Mouse (Mus musculus): Measurements from ENCODE around the gene Slc4a1.
"Not testable (repeated sequence)": the region's sequence is repeated elsewhere in the genome, so short reads cannot be mapped to it uniquely, and the experiment has no call there.

Slc4a1 gene

GRCm38 (mm10) chr11:102398007-102398825 lies 32.2 kb upstream of the Slc4a1 start:
- DNase-seq (ENCODE audit: low spot score), result no peak

DNA sequence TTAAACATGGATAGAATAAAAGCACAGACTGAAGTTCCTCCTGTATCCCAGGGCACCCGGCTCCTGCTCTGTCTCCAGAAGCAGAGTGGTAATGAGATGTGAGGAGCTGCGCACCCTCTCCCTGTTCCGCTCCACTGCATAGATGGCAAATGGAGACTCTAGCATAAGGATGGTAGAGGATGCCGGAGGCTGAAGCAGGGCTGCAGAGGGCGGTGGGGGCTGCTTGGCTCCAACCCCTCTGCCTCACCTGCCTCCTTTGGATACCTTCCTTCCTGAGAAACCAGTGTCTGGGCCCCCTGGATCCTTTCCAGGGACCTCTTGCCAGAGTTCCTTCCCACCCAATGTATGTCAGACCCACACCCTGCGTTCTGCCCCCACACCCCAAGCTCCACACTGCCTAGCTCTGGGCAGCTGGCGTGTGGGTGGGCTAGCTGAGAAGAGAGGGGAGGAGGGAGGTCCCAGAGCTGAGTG lies 30.7 kb upstream of the Slc4a1 start:
- no peak for DNase-seq (ENCODE audit: low spot score)

- no peak for DNase-seq (ENCODE audit: low spot score)
These were observed 30.3 kb upstream of the Slc4a1 start for GRCm38 (mm10) chr11:102396263-102396662.

GRCm38 (mm10) chr11:102395250-102395649 lies 29.2 kb upstream of the Slc4a1 start:
- no peak for DNase-seq (ENCODE audit: low spot score)

DNA sequence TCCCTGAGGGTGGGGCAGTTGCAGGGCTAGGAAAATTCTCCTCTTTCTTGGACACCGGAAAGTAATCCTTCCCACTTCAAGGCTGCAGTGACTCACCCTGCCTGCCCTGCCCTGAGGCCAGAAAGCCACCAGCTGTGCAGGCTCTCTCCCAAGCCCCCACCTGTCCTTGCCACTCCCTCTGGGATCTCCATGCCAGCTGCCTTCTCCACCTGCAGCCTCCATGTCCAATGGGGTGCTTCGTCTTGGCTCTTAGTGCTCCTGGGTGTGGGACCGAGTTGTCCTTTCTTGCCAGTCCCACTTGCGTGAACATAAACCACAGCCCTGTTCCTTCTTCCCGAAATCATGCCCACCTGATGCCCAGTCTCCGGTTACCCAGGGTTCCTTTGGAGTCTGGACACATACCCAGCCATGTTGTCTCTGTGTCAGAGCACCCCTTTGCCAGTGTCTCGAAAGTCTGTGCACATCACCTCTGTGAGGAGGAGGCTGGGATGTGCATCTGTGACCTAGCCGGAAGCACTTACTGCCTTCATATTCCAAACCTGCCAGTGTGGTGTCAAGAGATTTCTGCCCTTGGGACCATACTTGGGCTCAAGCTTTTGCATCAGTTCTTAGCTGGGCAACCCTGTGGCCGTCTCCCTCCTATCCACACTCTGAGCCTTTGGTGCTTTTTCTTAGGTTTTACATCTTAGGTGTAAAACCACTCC lies 28.6 kb upstream of the Slc4a1 start:
- no peak for DNase-seq (ENCODE audit: low spot score)

DNA sequence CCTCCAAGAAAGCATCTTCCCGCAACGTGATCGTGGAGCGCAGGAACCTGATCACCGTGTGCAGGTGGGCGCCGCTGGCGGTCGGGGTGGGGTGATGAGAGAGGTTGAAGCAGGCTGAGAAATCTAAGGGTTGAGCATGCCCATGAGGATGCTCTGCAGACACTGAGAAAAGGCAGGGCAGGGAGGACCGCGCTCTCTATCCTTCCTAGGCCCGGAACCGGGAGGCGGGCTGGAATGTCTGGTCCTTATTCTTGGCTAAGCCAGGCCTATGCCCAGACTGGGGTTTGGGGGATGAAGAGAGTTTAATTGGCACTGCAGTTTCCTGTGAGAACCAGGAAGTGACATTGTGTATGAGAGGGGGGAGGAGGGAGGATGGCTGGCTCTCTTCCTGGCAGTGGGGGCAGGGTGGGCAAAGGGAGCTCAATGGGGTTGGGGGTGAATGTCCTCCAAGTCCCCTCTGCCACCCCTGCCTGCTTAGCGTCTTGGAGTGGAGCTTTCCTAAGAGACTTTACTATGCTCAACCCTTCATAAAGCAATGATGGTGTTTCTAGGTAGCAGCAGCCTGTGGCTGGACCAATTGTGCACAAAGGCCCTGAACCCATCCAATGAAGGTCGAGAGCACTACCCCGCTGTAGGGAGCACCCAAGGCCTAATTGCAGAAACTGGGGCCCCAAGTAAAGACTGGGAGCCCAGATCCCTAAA lies 27.9 kb upstream of the Slc4a1 start:
- no peak for DNase-seq (ENCODE audit: low spot score)

DNA sequence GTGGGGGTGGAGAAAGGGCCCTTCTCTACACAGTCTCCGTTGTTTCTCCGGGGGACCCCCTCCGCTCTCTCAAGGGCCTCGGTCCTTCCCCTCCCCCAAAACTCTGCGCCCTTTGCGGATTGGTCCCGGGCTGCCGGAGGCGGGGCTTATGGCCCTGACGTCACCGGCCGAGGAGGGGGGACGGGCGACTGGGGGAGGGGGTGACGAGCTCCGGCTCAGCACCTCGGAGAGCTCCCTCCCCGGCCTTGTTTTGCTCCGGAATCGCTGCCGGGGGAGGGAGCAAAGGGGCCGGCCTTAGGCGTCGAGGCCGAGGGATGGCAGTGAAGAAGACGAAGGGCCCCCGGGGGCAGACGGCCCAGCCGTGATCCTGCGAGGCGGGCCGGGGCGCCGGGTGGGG lies 27.2 kb upstream of the Slc4a1 start, which contains the start of gene Rundc3a:
Gene Rundc3a, plus strand, starts transcription at position 166 of the 397 bp plus-strand sequence.
- DNase-seq (ENCODE audit: low spot score), result no peak

DNA sequence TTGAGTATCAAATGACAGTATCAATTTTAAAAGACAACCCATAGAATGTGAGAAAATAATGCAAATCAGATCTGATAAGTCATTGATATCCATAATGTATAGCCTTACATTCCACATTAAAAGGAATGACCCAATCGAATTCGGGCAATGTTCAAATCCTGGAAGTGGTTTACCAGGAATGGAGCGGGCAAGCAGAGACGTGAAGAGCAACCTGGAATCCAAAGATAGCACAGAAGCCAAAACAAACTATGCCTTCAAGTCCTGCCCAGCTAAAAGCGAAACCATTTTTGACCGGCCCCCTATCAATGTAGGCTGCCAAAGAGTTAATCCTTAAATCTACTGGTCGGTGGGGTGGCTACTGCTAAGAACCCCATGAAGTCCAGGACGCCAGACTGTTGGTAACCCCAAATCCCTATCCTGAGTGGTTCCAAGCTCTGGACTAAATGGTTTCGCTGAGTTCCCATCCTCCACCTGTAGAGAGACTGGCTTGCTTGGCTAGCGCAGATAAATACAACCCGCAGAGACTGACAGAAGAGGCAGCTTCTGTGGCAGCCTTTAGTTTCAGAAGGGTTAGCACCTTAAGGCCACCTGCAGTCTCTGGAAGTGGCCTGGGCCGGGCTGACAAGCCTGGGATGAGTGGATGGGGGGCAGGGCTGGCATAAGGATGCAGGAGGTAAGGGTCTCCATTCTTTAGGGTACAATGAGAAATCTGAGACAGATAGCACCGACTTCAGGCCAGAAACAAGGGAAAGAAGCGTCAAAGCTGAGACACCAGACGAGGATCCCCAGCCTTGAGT lies 26.6 kb upstream of the Slc4a1 start:
- no peak for DNase-seq (ENCODE audit: low spot score)

DNA sequence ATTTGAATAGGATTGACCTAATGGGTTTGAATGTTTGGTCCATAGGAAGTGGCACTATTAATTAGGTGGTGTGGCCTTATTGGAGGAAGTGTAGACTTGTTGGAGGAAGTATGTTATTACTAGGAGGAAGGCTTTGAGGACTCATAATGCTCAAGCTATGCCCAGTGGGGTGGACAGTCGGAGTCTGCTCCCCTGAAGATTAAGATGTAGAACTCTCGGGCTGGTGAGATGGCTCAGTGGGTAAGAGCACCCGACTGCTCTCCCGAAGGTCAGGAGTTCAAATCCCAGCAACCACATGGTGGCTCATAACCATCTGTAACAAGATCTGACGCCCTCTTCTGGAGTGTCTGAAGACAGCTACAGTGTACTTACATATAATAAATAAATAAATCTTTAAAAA lies 23.4 kb upstream of the Slc4a1 start:
- not testable (repeated sequence) for DNase-seq (ENCODE audit: low spot score)

- DNase-seq (ENCODE audit: low spot score), result no peak
These were observed 20.1 kb upstream of the Slc4a1 start for GRCm38 (mm10) chr11:102386121-102386520.

DNA sequence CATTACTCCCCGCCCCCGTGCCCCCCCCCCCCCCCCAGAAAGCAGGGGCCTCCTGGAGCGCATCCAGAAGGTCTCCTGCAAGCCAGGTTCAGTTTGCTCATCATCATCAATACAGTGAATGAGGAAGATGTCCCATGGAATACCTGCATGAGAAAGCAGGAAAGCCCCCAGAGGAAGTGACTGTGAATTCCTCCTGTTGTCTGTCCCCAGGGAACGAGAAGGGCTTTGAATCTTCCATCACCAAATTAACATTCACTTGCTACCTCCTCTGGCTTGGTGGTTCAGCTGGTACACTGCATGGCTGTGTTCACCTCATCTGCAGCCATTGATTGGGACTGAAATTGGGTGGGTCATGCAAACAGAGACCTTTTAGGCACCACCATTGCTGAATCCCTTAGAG lies 19.1 kb upstream of the Slc4a1 start:
- DNase-seq (ENCODE audit: low spot score), result no peak

GRCm38 (mm10) chr11:102384418-102384817 lies 18.4 kb upstream of the Slc4a1 start:
- no peak for DNase-seq (ENCODE audit: low spot score)

- no peak for DNase-seq (ENCODE audit: low spot score)
These were observed 17.5 kb upstream of the Slc4a1 start for GRCm38 (mm10) chr11:102383365-102384136.

- no peak for DNase-seq (ENCODE audit: low spot score)
These were observed 16.8 kb upstream of the Slc4a1 start for GRCm38 (mm10) chr11:102382794-102383193.

DNA sequence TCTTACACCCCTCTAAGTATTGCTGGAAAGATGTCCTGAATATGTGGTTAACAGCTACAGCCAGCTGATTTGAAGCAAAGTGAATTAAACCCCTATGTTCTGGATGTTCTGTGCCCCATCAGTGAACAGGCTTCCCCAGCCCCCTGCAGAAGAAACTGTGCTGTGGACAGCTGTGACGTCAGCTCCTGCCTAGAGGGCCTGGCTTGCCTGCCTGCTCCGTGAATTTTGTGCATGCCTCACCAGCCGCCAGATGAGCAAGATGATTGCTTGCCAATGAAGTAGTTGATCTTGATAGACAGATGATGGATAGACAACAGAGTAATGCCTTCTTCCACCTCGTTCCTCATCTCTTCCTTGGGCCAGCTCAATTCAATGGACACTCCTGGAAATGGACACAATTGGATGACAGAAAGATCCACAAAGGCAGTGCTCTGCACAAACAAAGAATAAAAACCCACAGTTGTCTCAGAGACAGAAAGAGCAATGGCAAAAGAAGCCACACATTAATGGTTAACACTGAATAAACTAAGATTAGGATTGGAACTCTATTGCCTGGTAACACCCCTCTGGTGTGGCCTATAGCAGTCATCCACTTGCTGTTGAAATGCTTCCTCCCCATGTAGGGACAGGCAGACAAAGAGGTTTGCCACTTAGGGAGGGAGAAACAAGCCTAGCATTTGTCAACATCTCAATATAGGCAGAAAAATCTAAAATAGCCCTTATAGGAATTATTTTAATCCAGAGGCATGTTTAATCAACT lies 15.5 kb upstream of the Slc4a1 start:
- DNase-seq (ENCODE audit: low spot score), result no peak

DNA sequence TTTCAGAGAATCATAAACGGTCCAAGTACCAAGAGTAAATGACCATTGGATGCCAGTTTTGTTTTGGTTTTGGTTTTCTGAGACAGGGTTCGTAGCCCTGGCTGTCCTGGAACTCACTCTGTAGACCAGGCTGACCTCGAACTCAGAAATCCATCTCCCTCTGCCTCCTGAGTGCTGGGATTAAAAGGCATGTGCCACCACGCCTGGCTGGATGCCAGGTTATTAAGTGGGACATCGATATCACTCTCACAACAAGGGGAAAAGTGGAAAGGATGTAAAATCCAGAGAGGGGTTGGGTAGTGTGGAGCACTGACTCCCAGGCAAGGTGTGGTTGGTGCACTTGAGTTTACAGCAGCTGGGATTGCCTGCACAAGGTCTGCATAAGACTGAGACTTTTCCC lies 14.1 kb upstream of the Slc4a1 start:
- no peak for DNase-seq (ENCODE audit: low spot score)

DNA sequence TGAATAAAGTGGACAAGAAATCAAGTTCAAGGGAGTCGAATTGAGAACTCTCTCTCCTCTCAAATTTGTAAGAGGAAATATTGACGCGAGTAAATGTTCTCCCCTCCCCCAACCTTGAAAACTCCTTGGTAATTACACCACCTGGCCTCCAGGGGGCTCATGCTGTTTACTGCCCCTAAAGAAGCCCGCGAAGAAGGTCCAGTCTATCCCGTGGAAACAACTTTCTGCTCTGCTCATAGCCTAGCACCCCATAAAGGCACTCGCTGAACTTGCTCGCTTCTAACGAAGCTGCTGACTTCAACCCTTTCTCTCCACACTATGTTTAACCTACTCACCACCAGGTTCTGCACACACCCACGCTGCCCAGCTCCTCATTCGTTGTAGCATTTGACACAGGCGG lies 11.2 kb upstream of the Slc4a1 start:
- DNase-seq (ENCODE audit: low spot score), result no peak

DNA sequence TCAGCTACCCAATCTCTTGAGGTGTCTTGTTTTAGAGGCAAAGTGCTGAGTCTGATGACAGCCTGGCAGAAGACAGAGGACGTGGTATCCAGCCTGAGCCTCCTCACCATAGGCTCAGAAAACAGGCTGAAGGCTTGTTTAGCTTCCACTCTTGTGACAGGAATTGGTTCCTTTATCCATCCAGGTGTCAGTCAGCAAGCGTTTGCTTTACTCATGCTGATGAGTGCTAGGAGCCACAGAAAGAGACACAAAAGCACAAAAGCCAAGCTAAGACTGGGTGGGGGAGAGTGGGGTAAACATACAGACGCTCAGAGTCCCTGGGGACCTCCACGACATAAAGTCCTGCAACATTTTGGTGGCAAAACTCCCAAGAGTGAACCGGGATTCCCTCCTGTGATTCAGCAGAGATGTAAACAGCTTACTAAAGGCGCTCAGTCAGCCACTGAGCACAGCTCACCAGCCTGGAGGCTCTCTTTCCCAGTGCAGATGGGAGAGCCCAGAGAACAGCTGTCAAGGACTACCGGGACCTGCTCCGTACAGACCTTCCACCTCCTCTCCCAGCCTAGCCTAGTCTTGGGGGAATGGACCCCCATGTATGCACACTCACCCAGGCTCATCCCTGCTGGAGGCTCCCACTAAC lies 10.3 kb upstream of the Slc4a1 start:
- no peak for DNase-seq (ENCODE audit: low spot score)

Data from c-Kit-positive CD71-positive TER-119-positive erythroid progenitor cells, embryonic 14.5 days (primary cell).